Mouse (Mus musculus): ENCODE measurements around the gene Zfp830. TPM values are rescaled to one million over a fixed set of nuclear protein-coding genes. Genes with fewer than 3 reads are reported as not detected.

Zfp830 gene
- 32.0 and 35.6 TPM in 2 replicates for polyA plus RNA-seq (2015; fragmentation: Nextera tagmentation; extraction: Ambion mirVana)

- Histone ChIP-seq H3K4me2 (ENCODE audit: low read depth, low read length) (peak within 1 kb of the TSS; percentile 81), H3K27me3 (replicated peaks; ENCODE audit: control insufficient read depth, insufficient read depth, low read length) (no peaks in the 10 kb centered on the region), H3K9ac (ENCODE audit: low read depth, low read length) (peak within 1 kb of the TSS; percentile 88), H3K27ac (ENCODE audit: low read length) (peak within 1 kb of the TSS; percentile 89), H3K4me1 (ENCODE audit: control insufficient read depth, insufficient read depth, low read length) (peaks cover 10% of the 10 kb centered on the region), H3K9me3 (ENCODE audit: control insufficient read depth, low read length) (no peaks in the 10 kb centered on the region), H3K36me3 (ENCODE audit: control insufficient read depth, insufficient read depth, low read length) (no peaks in the 10 kb centered on the region), H3K4me3 (ENCODE audit: low read length) (peak within 1 kb of the TSS; percentile 87)
- WGBS: under 1% methylated on average over 44 of the region's 44 CpGs
- ATAC-seq: peak; percentile 100
These were observed at the start of gene Zfp830, which contains the start of gene Cct6b for GRCm38 (mm10) chr11:82763742-82764437. Gene Zfp830, plus strand, starts transcription at chr11:82764345. Gene Cct6b, minus strand, starts transcription at chr11:82764321.

- Histone ChIP-seq H3K4me3 (ENCODE audit: low read length) (no peak overlapping the region), H3K9ac (ENCODE audit: low read depth, low read length) (no peak overlapping the region), H3K27ac (ENCODE audit: low read length) (no peak overlapping the region)
These were observed 44.9 kb upstream of the Zfp830 start for GRCm38 (mm10) chr11:82719294-82719693.

GRCm38 (mm10) chr11:82726862-82727261, 37.3 kb upstream of the Zfp830 start:
- Histone ChIP-seq H3K4me2 (ENCODE audit: low read depth, low read length) (no peak overlapping the region), H3K9me3 (ENCODE audit: control insufficient read depth, low read length) (no peaks in the 10 kb centered on the region), H3K27ac (ENCODE audit: low read length) (no peak overlapping the region), H3K4me1 (ENCODE audit: control insufficient read depth, insufficient read depth, low read length) (no peaks in the 10 kb centered on the region), H3K9ac (ENCODE audit: low read depth, low read length) (no peak overlapping the region), H3K36me3 (ENCODE audit: control insufficient read depth, insufficient read depth, low read length) (no peaks in the 10 kb centered on the region), H3K27me3 (replicated peaks; ENCODE audit: control insufficient read depth, insufficient read depth, low read length) (no peaks in the 10 kb centered on the region), H3K4me3 (ENCODE audit: low read length) (no peak overlapping the region)
- 98% methylated on average over 2 of the region's 2 CpGs for WGBS
- no peak for ATAC-seq

More at GRCm38 (mm10) chr11:82719294-82719693, 44.9 kb upstream of the Zfp830 start:
- no peak overlapping the region for H3K4me2 ChIP-seq (ENCODE audit: low read depth, low read length)
- H3K4me1 ChIP-seq (ENCODE audit: control insufficient read depth, insufficient read depth, low read length): no peaks in the 10 kb centered on the region
- no peaks in the 10 kb centered on the region for H3K36me3 ChIP-seq (ENCODE audit: control insufficient read depth, insufficient read depth, low read length)
- no peaks in the 10 kb centered on the region for H3K27me3 ChIP-seq (replicated peaks; ENCODE audit: control insufficient read depth, insufficient read depth, low read length)
- WGBS: 86% methylated on average over 12 of the region's 12 CpGs
- no peak for ATAC-seq
- H3K9me3 ChIP-seq (ENCODE audit: control insufficient read depth, low read length): no peaks in the 10 kb centered on the region

- no peak for ATAC-seq
- Histone ChIP-seq H3K4me2 (ENCODE audit: low read depth, low read length) (no peak overlapping the region), H3K4me3 (ENCODE audit: low read length) (no peak overlapping the region)
These were observed 29.9 kb upstream of the Zfp830 start for GRCm38 (mm10) chr11:82734227-82734626.

GRCm38 (mm10) chr11:82739006-82739405, 25.1 kb upstream of the Zfp830 start:
- H3K9me3 ChIP-seq (ENCODE audit: control insufficient read depth, low read length): no peaks in the 10 kb centered on the region
- H3K9ac ChIP-seq (ENCODE audit: low read depth, low read length): no peak overlapping the region
- ATAC-seq: no peak
- no peaks in the 10 kb centered on the region for H3K36me3 ChIP-seq (ENCODE audit: control insufficient read depth, insufficient read depth, low read length)
- no peak overlapping the region for H3K27ac ChIP-seq (ENCODE audit: low read length)
- H3K27me3 ChIP-seq (replicated peaks; ENCODE audit: control insufficient read depth, insufficient read depth, low read length): no peaks in the 10 kb centered on the region
- no peak overlapping the region for H3K4me2 ChIP-seq (ENCODE audit: low read depth, low read length)
- no peaks in the 10 kb centered on the region for H3K4me1 ChIP-seq (ENCODE audit: control insufficient read depth, insufficient read depth, low read length)
- H3K4me3 ChIP-seq (ENCODE audit: low read length): no peak overlapping the region

More at GRCm38 (mm10) chr11:82734227-82734626, 29.9 kb upstream of the Zfp830 start:
- Histone ChIP-seq H3K4me1 (ENCODE audit: control insufficient read depth, insufficient read depth, low read length) (no peaks in the 10 kb centered on the region), H3K27me3 (replicated peaks; ENCODE audit: control insufficient read depth, insufficient read depth, low read length) (no peaks in the 10 kb centered on the region), H3K36me3 (ENCODE audit: control insufficient read depth, insufficient read depth, low read length) (no peaks in the 10 kb centered on the region), H3K27ac (ENCODE audit: low read length) (no peak overlapping the region), H3K9me3 (ENCODE audit: control insufficient read depth, low read length) (no peaks in the 10 kb centered on the region), H3K9ac (ENCODE audit: low read depth, low read length) (no peak overlapping the region)

GRCm38 (mm10) chr11:82746138-82746537, 18.0 kb upstream of the Zfp830 start:
- Histone ChIP-seq H3K9me3 (ENCODE audit: control insufficient read depth, low read length) (peaks cover 4% of the 10 kb centered on the region; the same call in 1 of the 2 replicates), H3K4me2 (ENCODE audit: low read depth, low read length) (no peak overlapping the region), H3K4me1 (ENCODE audit: control insufficient read depth, insufficient read depth, low read length) (no peaks in the 10 kb centered on the region), H3K4me3 (ENCODE audit: low read length) (no peak overlapping the region), H3K9ac (ENCODE audit: low read depth, low read length) (no peak overlapping the region), H3K27ac (ENCODE audit: low read length) (no peak overlapping the region), H3K27me3 (replicated peaks; ENCODE audit: control insufficient read depth, insufficient read depth, low read length) (no peaks in the 10 kb centered on the region), H3K36me3 (ENCODE audit: control insufficient read depth, insufficient read depth, low read length) (no peaks in the 10 kb centered on the region)
- no peak for ATAC-seq
- WGBS: 36% methylated on average over 6 of the region's 6 CpGs

- peaks cover 4% of the 10 kb centered on the region; the same call in 1 of the 2 replicates for H3K9me3 ChIP-seq (ENCODE audit: control insufficient read depth, low read length)
- H3K4me3 ChIP-seq (ENCODE audit: low read length): no peak overlapping the region
- no peak overlapping the region for H3K27ac ChIP-seq (ENCODE audit: low read length)
- H3K36me3 ChIP-seq (ENCODE audit: control insufficient read depth, insufficient read depth, low read length): no peaks in the 10 kb centered on the region
- 74% methylated on average over 8 of the region's 8 CpGs for WGBS
- no peak overlapping the region for H3K4me2 ChIP-seq (ENCODE audit: low read depth, low read length)
- no peaks in the 10 kb centered on the region for H3K4me1 ChIP-seq (ENCODE audit: control insufficient read depth, insufficient read depth, low read length)
- no peaks in the 10 kb centered on the region for H3K27me3 ChIP-seq (replicated peaks; ENCODE audit: control insufficient read depth, insufficient read depth, low read length)
- no peak for ATAC-seq
- 0 out of 2 replicates have a peak overlapping the region, but pooled peaks have one; percentile 0 for H3K9ac ChIP-seq (ENCODE audit: low read depth, low read length)
These were observed 17.2 kb upstream of the Zfp830 start for GRCm38 (mm10) chr11:82746857-82747366.

GRCm38 (mm10) chr11:82752349-82753115, 11.6 kb upstream of the Zfp830 start:
- Histone ChIP-seq H3K27ac (ENCODE audit: low read length) (no peak overlapping the region), H3K27me3 (replicated peaks; ENCODE audit: control insufficient read depth, insufficient read depth, low read length) (no peaks in the 10 kb centered on the region), H3K4me1 (ENCODE audit: control insufficient read depth, insufficient read depth, low read length) (no peaks in the 10 kb centered on the region), H3K9me3 (ENCODE audit: control insufficient read depth, low read length) (no peaks in the 10 kb centered on the region), H3K4me3 (ENCODE audit: low read length) (no peak overlapping the region), H3K36me3 (ENCODE audit: control insufficient read depth, insufficient read depth, low read length) (no peaks in the 10 kb centered on the region), H3K9ac (ENCODE audit: low read depth, low read length) (no peak overlapping the region), H3K4me2 (ENCODE audit: low read depth, low read length) (no peak overlapping the region)
- ATAC-seq: no peak
- 75% methylated on average over 6 of the region's 6 CpGs for WGBS

GRCm38 (mm10) chr11:82755919-82756318, 8.2 kb upstream of the Zfp830 start:
- no peak for ATAC-seq
- H3K27me3 ChIP-seq (replicated peaks; ENCODE audit: control insufficient read depth, insufficient read depth, low read length): no peaks in the 10 kb centered on the region
- 88% methylated on average over 1 of the region's 1 CpGs for WGBS
- no peaks in the 10 kb centered on the region for H3K9me3 ChIP-seq (ENCODE audit: control insufficient read depth, low read length)
- H3K4me1 ChIP-seq (ENCODE audit: control insufficient read depth, insufficient read depth, low read length): no peaks in the 10 kb centered on the region
- H3K9ac ChIP-seq (ENCODE audit: low read depth, low read length): no peak overlapping the region
- no peak overlapping the region for H3K4me2 ChIP-seq (ENCODE audit: low read depth, low read length)
- H3K4me3 ChIP-seq (ENCODE audit: low read length): no peak overlapping the region
- H3K36me3 ChIP-seq (ENCODE audit: control insufficient read depth, insufficient read depth, low read length): no peaks in the 10 kb centered on the region
- H3K27ac ChIP-seq (ENCODE audit: low read length): no peak overlapping the region
